In the genomic region with DNA sequence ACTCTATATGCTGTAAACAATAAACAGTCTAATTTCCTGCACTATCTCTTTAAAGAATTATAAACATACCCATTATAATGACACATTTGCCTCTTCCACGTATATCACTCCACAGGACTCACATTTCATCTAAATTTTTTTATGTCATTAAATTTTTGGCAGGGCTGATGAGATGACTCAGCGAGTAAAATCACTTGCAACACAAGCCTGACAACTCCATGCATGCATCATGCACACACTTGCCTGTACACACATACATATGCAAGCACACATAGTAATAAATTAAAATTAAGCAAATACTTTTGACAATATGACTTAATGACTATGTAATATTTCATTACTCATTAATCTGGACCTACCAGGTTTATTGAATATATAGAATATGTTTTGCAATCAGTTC, we compare ENCODE assay signal across 18 mouse cellular contexts.
"Had no signal": no experiment of that assay in that cellular context is flagged by ENCODE, and none has a peak within 500 bp of the region (broad histone marks: within the 10 kb centered on the region; RNA-seq: fewer than 3 reads in every experiment).

No protein-coding gene starts in this region.

- H3K4me2 ChIP-seq: limb, embryonic 13.5 days; liver, embryonic 12.5 days; liver, embryonic 15.5 days; lung, embryonic 15.5 days; midbrain, embryonic 13.5 days had no signal

- DNase-seq: kidney, postnatal 25 days; layer of hippocampus, adult 9-11 months; liver; lung, adult 18-20 months; lung, postnatal 10 days; lung, postnatal 36 days; thymus, postnatal 25 days had no signal

- H3K27me3 ChIP-seq: limb, embryonic 13.5 days; liver, embryonic 12.5 days; liver, embryonic 15.5 days; lung, embryonic 15.5 days; megakaryocyte, embryonic 14.5 days; midbrain, embryonic 13.5 days had no signal

- H3K36me3 ChIP-seq: limb, embryonic 10.5 days; limb, embryonic 13.5 days; liver, embryonic 12.5 days; liver, embryonic 15.5 days; lung, embryonic 15.5 days; midbrain, embryonic 10.5 days; midbrain, embryonic 13.5 days had no signal

- H3K9me3 ChIP-seq: limb, embryonic 10.5 days; limb, embryonic 13.5 days; liver, embryonic 12.5 days; liver, embryonic 15.5 days; lung, embryonic 15.5 days; megakaryocyte, embryonic 14.5 days; midbrain, embryonic 10.5 days; midbrain, embryonic 13.5 days had no signal

- H3K9ac ChIP-seq: limb, embryonic 13.5 days; liver, embryonic 12.5 days; liver, embryonic 15.5 days; lung, embryonic 15.5 days; midbrain, embryonic 13.5 days had no signal

- H3K27ac ChIP-seq: kidney, postnatal 0 days; layer of hippocampus, adult 2 months; limb, embryonic 10.5 days; limb, embryonic 13.5 days; liver, embryonic 12.5 days; liver, embryonic 15.5 days; lung, embryonic 15.5 days; midbrain, embryonic 10.5 days; midbrain, embryonic 13.5 days had no signal

- H3K4me3 ChIP-seq: layer of hippocampus, adult 2 months; limb, embryonic 10.5 days; limb, embryonic 13.5 days; liver, embryonic 12.5 days; liver, embryonic 15.5 days; lung, embryonic 15.5 days; megakaryocyte, embryonic 14.5 days; midbrain, embryonic 10.5 days; midbrain, embryonic 13.5 days had no signal

- ATAC-seq: liver, embryonic 12.5 days; midbrain, embryonic 13.5 days; midbrain, embryonic 16.5 days had no signal

- H3K4me1 ChIP-seq: liver, embryonic 15.5 days had no signal
